Mouse (Mus musculus) olfactory bulb, adult 2 months (tissue): ENCODE measurements around the gene Cx3cr1.

Experiments
- CTCF ChIP-seq: fragments of 200-500 bp; IDR thresholded peaks from 2 replicates; pipeline ENCODE4 v1.5.1; 2012; ENCODE audit warnings: low read depth, mild to moderate bottlenecking, low read length, moderate library complexity; ENCODE audit not compliant: insufficient read depth
- POLR2A ChIP-seq: fragments of 200-500 bp; IDR thresholded peaks from 2 replicates; pipeline ENCODE4 v1.6.1; 2012; ENCODE audit warnings: mild to moderate bottlenecking, low read depth, low read length, moderate library complexity; ENCODE audit not compliant: insufficient read depth

GRCm38 (mm10) chr9:119962216-119962615 lies 107.5 kb downstream of the Cx3cr1 start:
- TF ChIP-seq CTCF (no peak), POLR2A (no peak)
